Mouse (Mus musculus): Measurements from ENCODE around the gene Vegfa. TPM values are rescaled to one million over a fixed set of nuclear protein-coding genes. Genes with fewer than 3 reads are reported as not detected.
"Not testable (repeated sequence)": the region's sequence is repeated elsewhere in the genome, so short reads cannot be mapped to it uniquely, and the experiment has no call there.

The Vegfa gene
- total RNA-seq, 2 experiments from 2014 or later = 231 to 234 TPM

GRCm38 (mm10) chr17:46004482-46004881, 27.7 kb downstream of the Vegfa start:
- no peak for DNase-seq
- intact Hi-C loops (cut with DNase I) = no loop called here

- intact Hi-C loops (cut with DNase I) = no loop called here
- DNase-seq = peak; percentile 66
These were observed 28.3 kb downstream of the Vegfa start for GRCm38 (mm10) chr17:46003717-46004481.

- intact Hi-C loops (cut with DNase I) = no loop called here
- DNase-seq = no peak
These were observed 32.7 kb downstream of the Vegfa start for GRCm38 (mm10) chr17:45999366-45999940.

- DNase-seq = no peak
- intact Hi-C loops (cut with DNase I) = no loop called here
These were observed 33.8 kb downstream of the Vegfa start for GRCm38 (mm10) chr17:45998363-45998762.

GRCm38 (mm10) chr17:45996921-45997444, 35.2 kb downstream of the Vegfa start:
- intact Hi-C loops (cut with DNase I) = no loop called here
- no peak for DNase-seq

- no peak for DNase-seq
- intact Hi-C loops (cut with DNase I) = no loop called here
These were observed 37.8 kb downstream of the Vegfa start for GRCm38 (mm10) chr17:45994281-45994817.

GRCm38 (mm10) chr17:45986915-45987314, 45.3 kb downstream of the Vegfa start:
- no peak for DNase-seq
- intact Hi-C loops (cut with DNase I) = no loop called here

GRCm38 (mm10) chr17:45986374-45986773, 45.8 kb downstream of the Vegfa start:
- no peak for DNase-seq

GRCm38 (mm10) chr17:45983185-45983584, 49.0 kb downstream of the Vegfa start:
- DNase-seq; intact Hi-C loops (cut with DNase I): not testable (repeated sequence)

More at GRCm38 (mm10) chr17:45986374-45986773, 45.8 kb downstream of the Vegfa start:
- intact Hi-C loops (cut with DNase I) = no loop called here

GRCm38 (mm10) chr17:45981841-45982240, 50.3 kb downstream of the Vegfa start:
- intact Hi-C loops (cut with DNase I) = no loop called here
- DNase-seq = no peak

- no peak for DNase-seq
- intact Hi-C loops (cut with DNase I) = no loop called here
These were observed 53.0 kb downstream of the Vegfa start for GRCm38 (mm10) chr17:45979025-45979805.

GRCm38 (mm10) chr17:45974461-45974860, 57.7 kb downstream of the Vegfa start:
- intact Hi-C loops (cut with DNase I) = no loop called here

GRCm38 (mm10) chr17:45973214-45973613, 59.0 kb downstream of the Vegfa start:
- no peak for DNase-seq

More at GRCm38 (mm10) chr17:45974461-45974860, 57.7 kb downstream of the Vegfa start:
- DNase-seq = no peak

GRCm38 (mm10) chr17:45972405-45972804, 59.8 kb downstream of the Vegfa start:
- intact Hi-C loops (cut with DNase I) = no loop called here

More at GRCm38 (mm10) chr17:45973214-45973613, 59.0 kb downstream of the Vegfa start:
- intact Hi-C loops (cut with DNase I) = no loop called here

GRCm38 (mm10) chr17:45971800-45972199, 60.4 kb downstream of the Vegfa start:
- intact Hi-C loops (cut with DNase I) = no loop called here
- DNase-seq = no peak

More at GRCm38 (mm10) chr17:45972405-45972804, 59.8 kb downstream of the Vegfa start:
- no peak for DNase-seq

- no peak for DNase-seq
- intact Hi-C loops (cut with DNase I) = no loop called here
These were observed 61.2 kb downstream of the Vegfa start for GRCm38 (mm10) chr17:45970741-45971550.

- intact Hi-C loops (cut with DNase I) = no loop called here
- no peak for DNase-seq
These were observed 62.6 kb downstream of the Vegfa start for GRCm38 (mm10) chr17:45969596-45969995.

- intact Hi-C loops (cut with DNase I) = no loop called here
- no peak for DNase-seq
These were observed 63.8 kb downstream of the Vegfa start for GRCm38 (mm10) chr17:45968341-45968740.

Data from heart, postnatal 10 days (tissue).